Mouse (Mus musculus) lung, postnatal 36 days (tissue): ENCODE results near the gene Galnt6.
"Not testable (repeated sequence)": the region's sequence is repeated elsewhere in the genome, so short reads cannot be mapped to it uniquely, and the experiment has no call there.

Experiments
- DNase-seq: peaks from one replicate; pipeline ENCODE4 v3.0.0; 2022; ENCODE audit warnings: mixed read lengths

Galnt6 gene

GRCm38 (mm10) chr15:100729281-100729985 is at the start of gene Galnt6:
Gene Galnt6, minus strand, starts transcription at chr15:100729376.
- DNase-seq: peak; percentile 45

- peak; percentile 52 for DNase-seq
These were observed 48.1 kb upstream of the Galnt6 start for GRCm38 (mm10) chr15:100777020-100778016.

GRCm38 (mm10) chr15:100776424-100776823 is 47.2 kb upstream of the Galnt6 start:
- DNase-seq: no peak

GRCm38 (mm10) chr15:100775189-100776166 is 46.3 kb upstream of the Galnt6 start:
- no peak for DNase-seq

GRCm38 (mm10) chr15:100773859-100774258 is 44.7 kb upstream of the Galnt6 start:
- DNase-seq: not testable (repeated sequence)

- no peak for DNase-seq
These were observed 43.5 kb upstream of the Galnt6 start for GRCm38 (mm10) chr15:100772685-100773084.

GRCm38 (mm10) chr15:100770338-100770737 is 41.2 kb upstream of the Galnt6 start:
- DNase-seq: no peak

GRCm38 (mm10) chr15:100769023-100769422 is 39.8 kb upstream of the Galnt6 start:
- not testable (repeated sequence) for DNase-seq

- DNase-seq: no peak
These were observed 38.7 kb upstream of the Galnt6 start for GRCm38 (mm10) chr15:100767851-100768250.

GRCm38 (mm10) chr15:100766826-100767225 is 37.6 kb upstream of the Galnt6 start:
- peak; percentile 51 for DNase-seq

- DNase-seq: no peak
These were observed 35.2 kb upstream of the Galnt6 start for GRCm38 (mm10) chr15:100764163-100764951.

- no peak for DNase-seq
These were observed 33.5 kb upstream of the Galnt6 start for GRCm38 (mm10) chr15:100762649-100763048.

GRCm38 (mm10) chr15:100761419-100762185 is 32.4 kb upstream of the Galnt6 start, which contains the start of gene Slc4a8:
Gene Slc4a8, plus strand, starts transcription at chr15:100761747.
- DNase-seq: peak; percentile 88

GRCm38 (mm10) chr15:100761036-100761418 is 31.9 kb upstream of the Galnt6 start:
- DNase-seq: no peak

GRCm38 (mm10) chr15:100759286-100759685 is 30.1 kb upstream of the Galnt6 start:
- no peak for DNase-seq

GRCm38 (mm10) chr15:100757527-100757978 is 28.4 kb upstream of the Galnt6 start:
- DNase-seq: peak; percentile 76

GRCm38 (mm10) chr15:100755881-100756624 is 26.9 kb upstream of the Galnt6 start:
- DNase-seq: no peak

- DNase-seq: no peak
These were observed 26.3 kb upstream of the Galnt6 start for GRCm38 (mm10) chr15:100755498-100755859.

- peak; percentile 79 for DNase-seq
These were observed 25.8 kb upstream of the Galnt6 start for GRCm38 (mm10) chr15:100754805-100755497.
